Mouse (Mus musculus): Measurements from ENCODE around the gene Rabggta. TPM values are rescaled to one million over a fixed set of nuclear protein-coding genes. Genes with fewer than 3 reads are reported as not detected.

Gene Rabggta
- polyA plus RNA-seq, 1 experiment from 2014 or later = 34.1 TPM

DNA sequence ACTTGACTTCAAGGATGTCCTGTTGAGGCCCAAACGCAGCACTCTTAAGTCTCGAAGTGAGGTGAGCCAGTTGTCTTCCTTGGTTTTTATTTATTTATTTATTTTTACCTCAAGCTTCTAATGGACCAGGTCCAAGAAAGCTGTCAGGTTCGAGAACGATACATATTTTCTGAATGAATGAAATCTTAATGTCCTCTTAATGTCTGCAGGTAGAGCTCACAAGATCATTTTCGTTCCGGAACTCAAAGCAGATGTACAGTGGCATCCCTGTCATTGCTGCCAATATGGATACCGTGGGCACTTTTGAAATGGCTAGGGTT, 49.4 kb downstream of the Rabggta start:
- no peak for ATAC-seq
- peak overlapping the region; percentile 72 for H3K4me2 ChIP-seq (replicated peaks)
- no peaks in the 10 kb centered on the region for H3K27me3 ChIP-seq (replicated peaks)
- H3K4me3 ChIP-seq (replicated peaks) = peak overlapping the region; percentile 65
- WGBS = 70% methylated on average over 7 of the region's 7 CpGs
- no peak overlapping the region for H3K9ac ChIP-seq
- peaks cover 17% of the 10 kb centered on the region; the same call in 1 of the 2 replicates for H3K4me1 ChIP-seq (replicated peaks)
- H3K36me3 ChIP-seq = peaks cover 17% of the 10 kb centered on the region
- no peaks in the 10 kb centered on the region for H3K9me3 ChIP-seq
- no peak overlapping the region for H3K27ac ChIP-seq

DNA sequence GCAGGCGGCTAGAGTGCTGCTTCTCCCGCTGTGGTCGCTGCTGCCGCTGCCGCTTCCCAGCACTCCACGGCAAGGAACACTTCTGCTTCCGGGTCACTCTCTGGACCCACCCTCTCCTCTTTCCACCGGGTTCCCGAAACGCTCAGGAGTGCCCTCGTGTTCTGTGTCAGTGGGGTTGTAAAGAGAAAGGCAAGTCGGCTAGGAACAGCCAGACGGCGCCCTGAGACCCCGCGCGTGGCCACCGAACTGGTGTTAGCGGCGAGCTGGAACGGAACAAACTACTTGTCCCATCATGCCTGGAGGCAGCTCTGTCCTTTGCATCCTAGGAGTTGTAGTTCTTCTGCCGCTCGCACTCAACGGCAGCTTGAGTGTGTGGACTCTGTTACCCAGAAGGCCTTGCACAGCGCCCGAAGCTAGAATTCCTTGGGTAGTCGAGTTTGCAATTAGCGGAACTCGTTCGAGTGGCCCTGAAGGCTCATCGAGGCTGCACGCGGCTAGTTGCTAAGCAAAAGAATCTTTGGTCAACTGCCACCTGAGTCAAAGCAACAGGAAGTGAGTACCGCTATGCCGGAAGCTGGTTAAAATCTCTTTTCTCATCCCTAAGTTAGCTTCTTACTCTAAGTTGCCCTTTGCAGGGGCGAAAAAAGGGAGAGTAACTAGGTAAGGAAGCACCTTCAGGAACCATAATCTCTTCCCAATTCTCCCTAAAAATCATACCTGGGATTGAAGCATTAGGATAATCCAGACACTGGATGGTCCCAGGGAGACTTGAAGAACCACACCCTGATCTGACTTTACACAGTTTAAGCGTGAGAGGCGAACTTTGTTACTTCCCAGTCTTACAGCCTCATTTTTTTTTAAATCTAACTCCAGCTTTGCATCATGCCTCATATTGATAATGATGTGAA, 50.0 kb downstream of the Rabggta start, which contains the start of the genes Gmpr2 and Nedd8:
Gmpr2 (plus strand) TSS at position 109 of the 908 bp plus-strand sequence.
Nedd8 (minus strand) TSS at position 292 of the 908 bp plus-strand sequence.
- Histone ChIP-seq H3K27me3 (replicated peaks) (no peaks in the 10 kb centered on the region), H3K4me1 (replicated peaks) (peaks cover 17% of the 10 kb centered on the region; the same call in 1 of the 2 replicates), H3K4me2 (replicated peaks) (peak within 1 kb of the TSS; percentile 72), H3K36me3 (peaks cover 15% of the 10 kb centered on the region), H3K9me3 (no peaks in the 10 kb centered on the region), H3K27ac (peak within 1 kb of the TSS; percentile 75), H3K4me3 (replicated peaks) (peak within 1 kb of the TSS; percentile 65), H3K9ac (peak within 1 kb of the TSS; percentile 73)
- under 1% methylated on average over 38 of the region's 38 CpGs for WGBS
- peak; percentile 99 for ATAC-seq

DNA sequence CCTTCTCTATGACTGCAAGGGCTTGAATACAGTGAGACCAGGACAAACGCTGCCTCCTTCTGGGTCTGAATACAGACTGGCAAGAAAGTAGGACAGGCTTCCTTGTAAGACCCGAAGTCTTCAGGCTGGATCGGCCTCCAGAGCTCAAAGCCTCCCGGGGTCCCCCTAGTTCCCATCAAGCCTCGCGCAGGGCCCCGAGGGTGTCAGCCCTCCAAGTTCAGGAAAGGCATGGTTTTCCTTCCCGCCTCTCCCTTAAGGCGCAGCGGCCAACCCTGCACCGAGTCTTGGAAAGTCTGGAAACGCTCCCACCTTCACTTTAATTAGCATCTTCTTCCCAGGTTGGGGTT, 50.6 kb downstream of the Rabggta start:
- Histone ChIP-seq H3K36me3 (peaks cover 10% of the 10 kb centered on the region; the same call in 1 of the 2 replicates), H3K4me1 (replicated peaks) (peaks cover 17% of the 10 kb centered on the region; the same call in 1 of the 2 replicates), H3K4me3 (replicated peaks) (peak overlapping the region; percentile 65), H3K4me2 (replicated peaks) (peak overlapping the region; percentile 72), H3K9me3 (no peaks in the 10 kb centered on the region), H3K27ac (peak overlapping the region; percentile 75), H3K27me3 (replicated peaks) (no peaks in the 10 kb centered on the region), H3K9ac (peak overlapping the region; percentile 73)
- WGBS = under 1% methylated on average over 12 of the region's 12 CpGs
- ATAC-seq = peak; percentile 54

Other genes with a start within 250 kb of the Rabggta start
- 137 and 139 TPM in 2 replicates for gene Dhrs4, start 243.5 kb downstream of the Rabggta start, polyA plus RNA-seq (2015; fragmentation: Nextera tagmentation; extraction: Ambion mirVana)
- gene Carmil3, start 231.6 kb downstream of the Rabggta start, polyA plus RNA-seq (2015; fragmentation: Nextera tagmentation; extraction: Ambion mirVana) = 2.2 and 2.4 TPM in 2 replicates
- 0.25 and 0.40 TPM in 2 replicates for gene Cpne6, start 211.8 kb downstream of the Rabggta start, polyA plus RNA-seq (2015; fragmentation: Nextera tagmentation; extraction: Ambion mirVana)
- not detected in 2 replicates for gene Nrl, start 197.3 kb downstream of the Rabggta start, polyA plus RNA-seq (2015; fragmentation: Nextera tagmentation; extraction: Ambion mirVana)
- 48.8 and 50.8 TPM in 2 replicates for gene Pck2, start 182.0 kb downstream of the Rabggta start, polyA plus RNA-seq (2015; fragmentation: Nextera tagmentation; extraction: Ambion mirVana)
- gene Dcaf11, start 162.3 kb downstream of the Rabggta start, polyA plus RNA-seq (2015; fragmentation: Nextera tagmentation; extraction: Ambion mirVana) = 72.8 and 86.2 TPM in 2 replicates
- 2.2 and 2.4 TPM in 2 replicates for gene A730061H03Rik, start 161.9 kb downstream of the Rabggta start, polyA plus RNA-seq (2015; fragmentation: Nextera tagmentation; extraction: Ambion mirVana)
- gene Fitm1, start 146.6 kb downstream of the Rabggta start, polyA plus RNA-seq (2015; fragmentation: Nextera tagmentation; extraction: Ambion mirVana) = 0.49 and 0.72 TPM in 2 replicates
- gene Psme1, start 144.1 kb downstream of the Rabggta start, polyA plus RNA-seq (2015; fragmentation: Nextera tagmentation; extraction: Ambion mirVana) = 197 and 207 TPM in 2 replicates
- gene Emc9, start 137.0 kb downstream of the Rabggta start, polyA plus RNA-seq (2015; fragmentation: Nextera tagmentation; extraction: Ambion mirVana) = 9.6 and 11.6 TPM in 2 replicates
- 343 and 366 TPM in 2 replicates for gene Psme2, start 131.2 kb downstream of the Rabggta start, polyA plus RNA-seq (2015; fragmentation: Nextera tagmentation; extraction: Ambion mirVana)
- gene Rnf31, start 130.6 kb downstream of the Rabggta start, polyA plus RNA-seq (2015; fragmentation: Nextera tagmentation; extraction: Ambion mirVana) = 15.7 and 16.3 TPM in 2 replicates
- 10.5 and 10.8 TPM in 2 replicates for gene Irf9, start 118.7 kb downstream of the Rabggta start, polyA plus RNA-seq (2015; fragmentation: Nextera tagmentation; extraction: Ambion mirVana)
- 8.2 and 10.5 TPM in 2 replicates for gene Rec8, start 104.2 kb downstream of the Rabggta start, polyA plus RNA-seq (2015; fragmentation: Nextera tagmentation; extraction: Ambion mirVana)
- gene Ipo4, start 86.3 kb downstream of the Rabggta start, polyA plus RNA-seq (2015; fragmentation: Nextera tagmentation; extraction: Ambion mirVana) = 63.8 and 72.8 TPM in 2 replicates
- 0.86 and 2.6 TPM in 2 replicates for gene Gm49378, start 84.4 kb downstream of the Rabggta start, polyA plus RNA-seq (2015; fragmentation: Nextera tagmentation; extraction: Ambion mirVana)
- gene Tm9sf1, start 78.5 kb downstream of the Rabggta start, polyA plus RNA-seq (2015; fragmentation: Nextera tagmentation; extraction: Ambion mirVana) = 119 and 124 TPM in 2 replicates
- 0.75 and 1.2 TPM in 2 replicates for gene Tssk4, start 72.1 kb downstream of the Rabggta start, polyA plus RNA-seq (2015; fragmentation: Nextera tagmentation; extraction: Ambion mirVana)
- 58.4 and 62.1 TPM in 2 replicates for gene Mdp1, start 61.8 kb downstream of the Rabggta start, polyA plus RNA-seq (2015; fragmentation: Nextera tagmentation; extraction: Ambion mirVana)
- gene Gmpr2, start 50.3 kb downstream of the Rabggta start, polyA plus RNA-seq (2015; fragmentation: Nextera tagmentation; extraction: Ambion mirVana) = 58.6 and 58.7 TPM in 2 replicates
- gene Nedd8, start 50.1 kb downstream of the Rabggta start, polyA plus RNA-seq (2015; fragmentation: Nextera tagmentation; extraction: Ambion mirVana) = 510 and 527 TPM in 2 replicates
- 35.8 and 38.7 TPM in 2 replicates for gene Tinf2, start 40.4 kb downstream of the Rabggta start, polyA plus RNA-seq (2015; fragmentation: Nextera tagmentation; extraction: Ambion mirVana)
- 1.1 and 1.2 TPM in 2 replicates for gene Tgm1, start 8.3 kb downstream of the Rabggta start, polyA plus RNA-seq (2015; fragmentation: Nextera tagmentation; extraction: Ambion mirVana)
- 99.4 and 117 TPM in 2 replicates for gene Dhrs1, start 23.4 kb upstream of the Rabggta start, polyA plus RNA-seq (2015; fragmentation: Nextera tagmentation; extraction: Ambion mirVana)
- 35.6 and 36.0 TPM in 2 replicates for gene Nop9, start 23.4 kb upstream of the Rabggta start, polyA plus RNA-seq (2015; fragmentation: Nextera tagmentation; extraction: Ambion mirVana)
- gene Cideb, start 36.2 kb upstream of the Rabggta start, polyA plus RNA-seq (2015; fragmentation: Nextera tagmentation; extraction: Ambion mirVana) = 52.7 and 63.5 TPM in 2 replicates
- gene Ltb4r2, start 39.2 kb upstream of the Rabggta start, polyA plus RNA-seq (2015; fragmentation: Nextera tagmentation; extraction: Ambion mirVana) = 0.31 and 0.52 TPM in 2 replicates
- 0.93 and 1.0 TPM in 2 replicates for gene Ltb4r1, start 43.7 kb upstream of the Rabggta start, polyA plus RNA-seq (2015; fragmentation: Nextera tagmentation; extraction: Ambion mirVana)
- gene Adcy4, start 61.8 kb upstream of the Rabggta start, polyA plus RNA-seq (2015; fragmentation: Nextera tagmentation; extraction: Ambion mirVana) = 6.7 and 7.0 TPM in 2 replicates
- gene Ripk3, start 66.6 kb upstream of the Rabggta start, polyA plus RNA-seq (2015; fragmentation: Nextera tagmentation; extraction: Ambion mirVana) = 45.2 and 45.6 TPM in 2 replicates
- 25.7 and 26.3 TPM in 2 replicates for gene Nfatc4, start 100.9 kb upstream of the Rabggta start, polyA plus RNA-seq (2015; fragmentation: Nextera tagmentation; extraction: Ambion mirVana)
- gene Nynrin, start 131.7 kb upstream of the Rabggta start, polyA plus RNA-seq (2015; fragmentation: Nextera tagmentation; extraction: Ambion mirVana) = 14.5 and 18.3 TPM in 2 replicates
- 0.18 and 0.29 TPM in 2 replicates for gene Cbln3, start 162.1 kb upstream of the Rabggta start, polyA plus RNA-seq (2015; fragmentation: Nextera tagmentation; extraction: Ambion mirVana)
- gene Khnyn, start 162.7 kb upstream of the Rabggta start, polyA plus RNA-seq (2015; fragmentation: Nextera tagmentation; extraction: Ambion mirVana) = 15.1 and 15.4 TPM in 2 replicates
- 73.6 and 80.3 TPM in 2 replicates for gene Sdr39u1, start 178.0 kb upstream of the Rabggta start, polyA plus RNA-seq (2015; fragmentation: Nextera tagmentation; extraction: Ambion mirVana)
- gene Cma1, start 222.4 kb upstream of the Rabggta start, polyA plus RNA-seq (2015; fragmentation: Nextera tagmentation; extraction: Ambion mirVana) = 1.9 and 3.3 TPM in 2 replicates
- not detected in 2 replicates for gene Cma2, start 228.7 kb upstream of the Rabggta start, polyA plus RNA-seq (2015; fragmentation: Nextera tagmentation; extraction: Ambion mirVana)

Data from intestine, embryonic 15.5 days (tissue).